Mouse (Mus musculus) heart, adult 2 months (tissue): ENCODE measurements around the gene Nenf.

Experiments used
- CTCF ChIP-seq: fragments of 200-600 bp; IDR thresholded peaks from 2 replicates; pipeline ENCODE4 v1.8.1; 2022; ENCODE audit warnings: antibody characterized with exemption, mild to moderate bottlenecking, moderate library complexity
- EP300 ChIP-seq: fragments of 200-500 bp; IDR thresholded peaks from 2 replicates; pipeline ENCODE4 v1.6.1; 2011; ENCODE audit warnings: low read depth, low read length, control low read depth; ENCODE audit not compliant: insufficient read depth

- TF ChIP-seq EP300 = peak; percentile 98
- TF ChIP-seq CTCF = no peak
These were observed 25.6 kb downstream of the Nenf start for GRCm38 (mm10) chr1:191292348-191292747.
